Mouse (Mus musculus): Measurements from ENCODE around the gene Mcrip1. TPM values are rescaled to one million over a fixed set of nuclear protein-coding genes. Genes with fewer than 3 reads are reported as not detected.
"Not testable (repeated sequence)": the region's sequence is repeated elsewhere in the genome, so short reads cannot be mapped to it uniquely, and the experiment has no call there.

The Mcrip1 gene
- polyA plus RNA-seq, 1 experiment from 2014 or later: 191 TPM

- Histone ChIP-seq H3K4me1 (replicated peaks; ENCODE audit: control insufficient read depth, insufficient read depth, low read length) (peaks cover 15% of the 10 kb centered on the region), H3K36me3 (ENCODE audit: control insufficient read depth, insufficient read depth, low read length) (peaks cover 42% of the 10 kb centered on the region), H3K4me2 (ENCODE audit: low read length) (peak overlapping the region; percentile 81), H3K9ac (ENCODE audit: low read length) (peak overlapping the region; percentile 94), H3K27me3 (replicated peaks; ENCODE audit: control insufficient read depth, insufficient read depth, low read length) (no peaks in the 10 kb centered on the region), H3K4me3 (ENCODE audit: low read depth, low read length) (peak overlapping the region; percentile 98), H3K9me3 (ENCODE audit: control insufficient read depth, low read length) (no peaks in the 10 kb centered on the region), H3K27ac (ENCODE audit: low read depth) (peak overlapping the region; percentile 95)
- no peak for DNase-seq (ENCODE audit: low spot score)
- WGBS: 7% methylated on average over 11 of the region's 11 CpGs
- ATAC-seq (replicated peaks; ENCODE audit: low FRiP score, low TSS enrichment, low read depth): no peak
Measured at GRCm38 (mm10) chr11:120571754-120572416, 22.4 kb upstream of the Mcrip1 start.

- Histone ChIP-seq H3K36me3 (ENCODE audit: control insufficient read depth, insufficient read depth, low read length) (peaks cover 47% of the 10 kb centered on the region), H3K9me3 (ENCODE audit: control insufficient read depth, low read length) (no peaks in the 10 kb centered on the region), H3K9ac (ENCODE audit: low read length) (peak overlapping the region; percentile 94; the same call in 1 of the 2 replicates), H3K27me3 (replicated peaks; ENCODE audit: control insufficient read depth, insufficient read depth, low read length) (no peaks in the 10 kb centered on the region), H3K27ac (ENCODE audit: low read depth) (no peak overlapping the region), H3K4me3 (ENCODE audit: low read depth, low read length) (peak overlapping the region; percentile 98), H3K4me2 (ENCODE audit: low read length) (peak overlapping the region; percentile 81), H3K4me1 (replicated peaks; ENCODE audit: control insufficient read depth, insufficient read depth, low read length) (peaks cover 15% of the 10 kb centered on the region)
- no peak for ATAC-seq (replicated peaks; ENCODE audit: low FRiP score, low TSS enrichment, low read depth)
- WGBS: 76% methylated on average over 3 of the region's 3 CpGs
- DNase-seq (ENCODE audit: low spot score): no peak
Measured at GRCm38 (mm10) chr11:120571122-120571521, 21.6 kb upstream of the Mcrip1 start.

- no peak overlapping the region for H3K9ac ChIP-seq (ENCODE audit: low read length)
- ATAC-seq (replicated peaks; ENCODE audit: low FRiP score, low TSS enrichment, low read depth) (no peak), DNase-seq (ENCODE audit: low spot score) (no peak)
- H3K9me3 ChIP-seq (ENCODE audit: control insufficient read depth, low read length): no peaks in the 10 kb centered on the region
- H3K27me3 ChIP-seq (replicated peaks; ENCODE audit: control insufficient read depth, insufficient read depth, low read length): no peaks in the 10 kb centered on the region
- peaks cover 9% of the 10 kb centered on the region for H3K4me1 ChIP-seq (replicated peaks; ENCODE audit: control insufficient read depth, insufficient read depth, low read length)
- no peak overlapping the region for H3K4me3 ChIP-seq (ENCODE audit: low read depth, low read length)
- H3K36me3 ChIP-seq (ENCODE audit: control insufficient read depth, insufficient read depth, low read length): peaks cover 75% of the 10 kb centered on the region
- 88% methylated on average over 6 of the region's 6 CpGs for WGBS
- no peak overlapping the region for H3K27ac ChIP-seq (ENCODE audit: low read depth)
- no peak overlapping the region for H3K4me2 ChIP-seq (ENCODE audit: low read length)
Measured at GRCm38 (mm10) chr11:120568324-120568723, 18.8 kb upstream of the Mcrip1 start.

- Histone ChIP-seq H3K4me3 (ENCODE audit: low read depth, low read length) (no peak overlapping the region), H3K36me3 (ENCODE audit: control insufficient read depth, insufficient read depth, low read length) (peaks cover 93% of the 10 kb centered on the region), H3K27me3 (replicated peaks; ENCODE audit: control insufficient read depth, insufficient read depth, low read length) (no peaks in the 10 kb centered on the region), H3K9me3 (ENCODE audit: control insufficient read depth, low read length) (no peaks in the 10 kb centered on the region), H3K4me2 (ENCODE audit: low read length) (no peak overlapping the region), H3K27ac (ENCODE audit: low read depth) (no peak overlapping the region), H3K9ac (ENCODE audit: low read length) (no peak overlapping the region), H3K4me1 (replicated peaks; ENCODE audit: control insufficient read depth, insufficient read depth, low read length) (no peaks in the 10 kb centered on the region)
- DNase-seq (ENCODE audit: low spot score) (no peak), ATAC-seq (replicated peaks; ENCODE audit: low FRiP score, low TSS enrichment, low read depth) (no peak)
- 89% methylated on average over 9 of the region's 9 CpGs for WGBS
Measured at GRCm38 (mm10) chr11:120565114-120565513, 15.6 kb upstream of the Mcrip1 start.

GRCm38 (mm10) chr11:120562949-120563348 is 13.4 kb upstream of the Mcrip1 start:
- H3K36me3 ChIP-seq (ENCODE audit: control insufficient read depth, insufficient read depth, low read length): peaks cover 90% of the 10 kb centered on the region
- 94% methylated on average over 13 of the region's 13 CpGs for WGBS
- ATAC-seq (replicated peaks; ENCODE audit: low FRiP score, low TSS enrichment, low read depth): no peak

GRCm38 (mm10) chr11:120560952-120561728 is 11.6 kb upstream of the Mcrip1 start:
- Histone ChIP-seq H3K36me3 (ENCODE audit: control insufficient read depth, insufficient read depth, low read length) (peaks cover 72% of the 10 kb centered on the region), H3K9ac (ENCODE audit: low read length) (no peak overlapping the region), H3K27me3 (replicated peaks; ENCODE audit: control insufficient read depth, insufficient read depth, low read length) (no peaks in the 10 kb centered on the region), H3K27ac (ENCODE audit: low read depth) (no peak overlapping the region), H3K4me1 (replicated peaks; ENCODE audit: control insufficient read depth, insufficient read depth, low read length) (no peaks in the 10 kb centered on the region), H3K4me3 (ENCODE audit: low read depth, low read length) (no peak overlapping the region), H3K9me3 (ENCODE audit: control insufficient read depth, low read length) (peaks cover 3% of the 10 kb centered on the region; the same call in 1 of the 2 replicates), H3K4me2 (ENCODE audit: low read length) (no peak overlapping the region)
- ATAC-seq (replicated peaks; ENCODE audit: low FRiP score, low TSS enrichment, low read depth) (no peak), DNase-seq (ENCODE audit: low spot score) (no peak)
- 90% methylated on average over 13 of the region's 13 CpGs for WGBS

More at GRCm38 (mm10) chr11:120562949-120563348, 13.4 kb upstream of the Mcrip1 start:
- Histone ChIP-seq H3K27ac (ENCODE audit: low read depth) (no peak overlapping the region), H3K27me3 (replicated peaks; ENCODE audit: control insufficient read depth, insufficient read depth, low read length) (no peaks in the 10 kb centered on the region), H3K4me3 (ENCODE audit: low read depth, low read length) (no peak overlapping the region), H3K4me2 (ENCODE audit: low read length) (no peak overlapping the region), H3K9ac (ENCODE audit: low read length) (no peak overlapping the region), H3K4me1 (replicated peaks; ENCODE audit: control insufficient read depth, insufficient read depth, low read length) (no peaks in the 10 kb centered on the region), H3K9me3 (ENCODE audit: control insufficient read depth, low read length) (no peaks in the 10 kb centered on the region)
- no peak for DNase-seq (ENCODE audit: low spot score)

- H3K4me2 ChIP-seq (ENCODE audit: low read length); ATAC-seq (replicated peaks; ENCODE audit: low FRiP score, low TSS enrichment, low read depth); H3K9me3 ChIP-seq (ENCODE audit: control insufficient read depth, low read length); H3K4me3 ChIP-seq (ENCODE audit: low read depth, low read length); DNase-seq (ENCODE audit: low spot score); H3K27me3 ChIP-seq (replicated peaks; ENCODE audit: control insufficient read depth, insufficient read depth, low read length); H3K4me1 ChIP-seq (replicated peaks; ENCODE audit: control insufficient read depth, insufficient read depth, low read length); H3K9ac ChIP-seq (ENCODE audit: low read length); H3K27ac ChIP-seq (ENCODE audit: low read depth): not testable (repeated sequence)
- 85% methylated on average over 6 of the region's 6 CpGs for WGBS
- H3K36me3 ChIP-seq (ENCODE audit: control insufficient read depth, insufficient read depth, low read length): peaks cover 49% of the 10 kb centered on the region
Measured at GRCm38 (mm10) chr11:120558843-120559242, 9.3 kb upstream of the Mcrip1 start.

GRCm38 (mm10) chr11:120555260-120555659 is 5.7 kb upstream of the Mcrip1 start:
- DNase-seq (ENCODE audit: low spot score) (no peak), ATAC-seq (replicated peaks; ENCODE audit: low FRiP score, low TSS enrichment, low read depth) (no peak)
- Histone ChIP-seq H3K4me1 (replicated peaks; ENCODE audit: control insufficient read depth, insufficient read depth, low read length) (peaks cover 1% of the 10 kb centered on the region), H3K9ac (ENCODE audit: low read length) (no peak overlapping the region), H3K27me3 (replicated peaks; ENCODE audit: control insufficient read depth, insufficient read depth, low read length) (no peaks in the 10 kb centered on the region), H3K4me2 (ENCODE audit: low read length) (no peak overlapping the region), H3K9me3 (ENCODE audit: control insufficient read depth, low read length) (peaks cover 3% of the 10 kb centered on the region; the same call in 1 of the 2 replicates), H3K27ac (ENCODE audit: low read depth) (no peak overlapping the region), H3K4me3 (ENCODE audit: low read depth, low read length) (no peak overlapping the region), H3K36me3 (ENCODE audit: control insufficient read depth, insufficient read depth, low read length) (peaks cover 13% of the 10 kb centered on the region)
- whole genome bisulfite sequencing: 70% methylated on average over 2 of the region's 2 CpGs
